Mouse (Mus musculus) layer of hippocampus, adult 18-20 months (tissue): ENCODE results near the gene Wnt1. TPM values are rescaled to one million over a fixed set of nuclear protein-coding genes. Genes with fewer than 3 reads are reported as not detected.
A peak's percentile ranks its signal among the peaks of the same experiment; 100 is the strongest.

Experiments used
- DNase-seq, 2 experiments: peaks; one replicate each; pipeline ENCODE4 v3.0.0; 2022; ENCODE audit warnings: low spot score in 2 of 2
- total RNA-seq, 2 experiments: library from RNA; stranded (reverse); gene quantifications; 2 replicates each; pipeline ENCODE4 v1.2.3; 2021

Gene Wnt1
- total RNA-seq, 2 experiments from 2014 or later: not detected

DNA sequence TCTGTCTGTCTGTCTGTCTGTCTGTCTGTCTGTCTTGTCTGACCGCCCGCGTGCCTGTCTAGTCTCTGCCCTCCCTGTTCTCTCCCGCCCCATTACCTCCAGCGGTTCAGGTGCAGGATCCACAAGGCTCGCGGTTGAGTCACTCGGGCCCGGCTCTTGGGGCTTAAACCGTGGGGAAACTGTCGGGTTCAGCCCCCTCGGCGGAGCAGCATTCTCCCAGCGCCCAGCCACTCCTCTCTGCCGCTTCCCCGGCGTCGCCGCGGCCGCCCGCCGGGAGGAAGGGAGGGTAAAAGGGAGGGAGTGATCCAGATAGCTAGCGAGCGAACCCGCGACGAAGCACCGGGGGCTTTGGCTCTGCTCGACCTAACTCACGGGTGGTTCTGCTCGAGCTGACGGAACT, 11.9 kb upstream of the Wnt1 start, which contains the start of gene Wnt10b:
Gene Wnt10b, minus strand, starts transcription at position 389 of the 400 bp plus-strand sequence.
- no peak for DNase-seq

DNA sequence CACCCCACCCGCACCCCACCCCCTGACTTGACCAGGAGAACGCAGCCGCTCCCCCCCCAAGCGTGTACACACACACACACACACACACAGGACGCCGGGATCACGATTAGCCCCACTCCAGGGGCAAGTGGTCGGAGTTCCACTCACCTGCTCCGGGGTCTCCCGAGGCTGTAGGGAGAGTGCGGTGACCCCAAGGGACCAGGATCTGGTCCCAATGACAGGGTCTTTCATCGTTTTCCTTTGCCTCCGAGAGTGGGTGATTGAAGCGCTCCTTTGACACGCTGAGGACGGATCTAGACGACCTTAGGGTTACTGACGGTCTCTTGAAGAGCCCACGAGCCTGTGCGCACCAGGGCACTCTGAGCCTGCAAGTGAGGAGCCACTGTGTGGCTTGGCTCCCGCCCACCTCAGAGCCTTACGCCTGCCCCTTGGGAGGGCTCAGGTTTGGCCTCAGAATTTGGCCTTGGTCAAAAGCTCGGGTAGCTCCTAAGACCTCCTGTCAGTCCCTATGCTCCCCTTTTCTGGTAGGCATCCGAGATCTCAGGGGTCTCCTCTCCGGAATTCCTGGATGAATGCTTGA, 11.4 kb upstream of the Wnt1 start:
- DNase-seq: no peak

DNA sequence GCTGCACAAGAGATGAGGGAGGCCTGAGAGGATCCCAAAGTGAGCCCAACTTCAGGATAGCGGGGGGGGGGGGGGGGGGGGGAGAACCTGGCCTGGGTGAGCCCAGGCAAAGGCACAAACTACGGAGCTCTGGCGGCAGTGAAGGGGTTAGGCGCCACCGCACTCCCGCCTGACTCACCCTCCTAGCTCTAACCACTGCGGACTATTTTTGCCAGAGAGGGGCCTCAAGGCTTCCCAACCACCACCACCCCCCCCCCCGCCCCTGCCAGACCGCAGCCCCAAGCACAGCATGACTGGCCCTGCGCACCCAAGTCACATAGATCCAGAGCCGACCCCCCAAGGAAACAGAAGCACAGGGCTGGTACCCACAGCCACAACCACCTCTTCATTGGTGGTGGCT, 10.9 kb upstream of the Wnt1 start:
- DNase-seq: no peak

DNA sequence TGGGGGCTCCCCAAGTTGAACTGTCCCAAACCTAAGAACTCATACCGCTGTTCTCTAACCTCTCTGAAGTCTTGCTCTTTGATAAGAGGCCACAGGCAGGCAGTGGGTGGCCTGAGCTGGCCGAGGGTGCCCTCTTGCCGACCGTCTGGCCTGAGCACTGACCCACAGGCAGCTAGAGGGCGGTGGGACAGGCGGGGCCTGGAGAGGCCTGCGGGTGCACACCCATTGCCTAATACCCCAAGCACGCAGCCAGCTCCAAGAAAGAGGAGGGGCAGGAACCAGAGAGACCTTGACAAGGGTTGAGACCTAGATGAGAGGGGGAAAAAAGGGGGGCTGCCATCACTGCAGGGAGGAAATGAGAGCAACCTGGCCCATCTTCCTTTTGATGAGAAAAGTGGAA, 9.6 kb upstream of the Wnt1 start:
- no peak for DNase-seq

DNA sequence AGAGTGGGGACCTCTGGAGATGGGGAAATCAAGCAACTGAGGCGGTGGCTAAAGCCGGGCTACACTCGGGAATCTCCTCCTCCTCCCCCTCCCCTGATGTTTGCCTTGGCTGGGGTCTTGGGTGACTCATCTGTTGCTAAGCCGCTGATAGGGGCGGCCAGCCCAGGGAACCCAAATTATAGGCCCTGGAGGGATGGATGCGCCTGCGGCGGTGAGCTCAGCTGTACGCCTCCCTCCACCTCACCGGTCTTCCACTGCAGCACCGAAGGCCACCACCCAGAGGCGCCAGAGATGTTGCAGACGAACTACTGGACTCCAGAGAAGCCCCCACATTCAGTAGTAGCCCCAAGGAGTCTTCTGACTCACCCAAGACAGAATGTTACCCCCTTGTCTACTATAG, 9.1 kb upstream of the Wnt1 start:
- DNase-seq: no peak

DNA sequence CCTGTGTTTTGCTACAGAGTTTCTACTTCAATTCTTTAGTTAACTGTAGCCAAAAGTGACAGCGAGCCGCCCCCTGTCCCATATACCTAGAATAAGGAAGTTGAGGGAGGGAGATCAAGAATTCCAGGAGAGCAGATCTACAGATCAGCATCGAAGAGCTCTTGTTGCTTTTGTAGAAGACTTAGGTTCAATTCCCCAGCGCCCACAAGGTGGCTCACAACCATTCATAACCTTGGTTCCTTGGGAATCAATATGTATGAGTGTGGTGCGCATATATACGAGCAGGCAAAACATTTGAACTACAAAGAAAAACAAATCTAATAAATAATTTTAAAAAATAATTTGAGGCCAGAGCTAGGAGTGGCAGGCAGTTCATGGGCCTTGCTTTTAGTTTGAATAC, 8.5 kb upstream of the Wnt1 start:
- no peak for DNase-seq

DNA sequence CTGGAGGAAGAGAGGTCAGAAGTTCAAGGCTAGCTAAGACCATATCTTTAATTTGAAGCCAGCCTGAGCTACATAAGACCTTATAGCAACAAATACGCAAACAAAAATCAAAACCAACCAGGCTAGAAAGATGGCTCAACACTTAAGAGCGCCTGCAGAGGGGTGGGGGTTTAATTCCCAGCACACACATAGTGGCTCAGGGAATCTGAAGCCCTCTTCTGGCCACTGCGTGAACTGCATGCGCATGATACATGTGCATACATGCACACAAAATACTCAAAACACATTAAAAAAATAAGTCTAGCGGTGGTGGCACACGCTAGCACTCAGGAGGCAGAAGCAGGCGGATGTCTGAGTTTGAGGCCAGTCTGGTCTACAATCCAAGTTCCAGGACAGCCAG, 3.9 kb upstream of the Wnt1 start:
- no peak for DNase-seq

DNA sequence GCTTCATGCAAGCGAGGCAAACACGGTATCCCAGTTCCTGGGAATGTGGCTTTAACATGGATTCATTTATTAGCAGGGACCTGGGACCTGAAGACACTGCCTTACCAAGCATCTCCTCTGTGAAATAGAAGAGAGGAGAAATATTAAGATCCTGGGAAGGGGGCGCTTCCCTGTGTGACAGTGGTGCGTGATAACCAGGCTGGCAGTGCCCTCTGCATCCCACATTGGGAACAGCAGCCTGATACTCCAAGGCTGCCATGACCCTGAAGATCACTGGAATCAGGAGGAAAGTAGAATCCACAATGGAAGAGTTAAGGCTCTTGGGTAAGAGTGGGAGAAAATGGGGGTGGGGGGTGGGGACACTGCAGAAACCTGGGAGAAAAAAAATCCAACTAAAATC, 1.7 kb upstream of the Wnt1 start:
- no peak for DNase-seq

DNA sequence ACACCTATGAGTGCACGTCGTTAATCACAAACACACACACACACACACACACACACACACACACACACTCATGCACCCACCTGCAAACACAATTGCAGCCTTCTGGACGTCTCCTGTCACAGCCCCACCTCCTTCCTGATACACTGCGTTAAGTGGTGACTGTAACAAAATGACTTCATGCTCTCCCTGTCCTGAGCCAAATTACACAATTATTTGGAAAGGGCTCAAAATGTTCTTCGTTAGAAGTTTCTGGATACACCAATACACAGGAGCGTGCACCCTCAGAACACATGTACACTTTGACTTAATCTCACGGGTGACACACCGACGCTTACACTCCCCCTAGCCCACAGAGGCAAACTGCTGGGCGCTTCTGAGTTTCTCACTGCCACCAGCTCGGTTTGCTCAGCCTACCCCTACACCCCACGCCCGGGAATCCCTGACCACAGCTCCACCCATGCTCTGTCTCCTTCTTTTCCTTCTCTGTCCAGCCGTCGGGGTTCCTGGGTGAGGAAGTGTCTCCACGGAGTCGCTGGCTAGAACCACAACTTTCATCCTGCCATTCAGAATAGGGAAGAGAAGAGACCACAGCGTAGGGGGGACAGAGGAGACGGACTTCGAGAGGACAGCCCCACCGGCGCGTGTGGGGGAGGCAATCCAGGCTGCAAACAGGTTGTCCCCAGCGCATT, 541 bp upstream of the Wnt1 start:
- no peak for DNase-seq

DNA sequence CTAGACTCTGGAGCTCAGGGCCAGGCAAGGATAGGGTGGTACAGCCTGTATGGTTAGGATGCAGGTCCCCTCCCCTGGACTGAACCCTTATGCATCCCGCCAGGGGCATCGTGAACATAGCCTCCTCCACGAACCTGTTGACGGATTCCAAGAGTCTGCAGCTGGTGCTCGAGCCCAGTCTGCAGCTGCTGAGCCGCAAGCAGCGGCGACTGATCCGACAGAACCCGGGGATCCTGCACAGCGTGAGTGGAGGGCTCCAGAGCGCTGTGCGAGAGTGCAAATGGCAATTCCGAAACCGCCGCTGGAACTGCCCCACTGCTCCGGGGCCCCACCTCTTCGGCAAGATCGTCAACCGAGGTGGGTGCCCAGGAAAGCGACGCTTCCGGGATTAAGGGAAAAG, 1.1 kb downstream of the Wnt1 start:
- DNase-seq: no peak

DNA sequence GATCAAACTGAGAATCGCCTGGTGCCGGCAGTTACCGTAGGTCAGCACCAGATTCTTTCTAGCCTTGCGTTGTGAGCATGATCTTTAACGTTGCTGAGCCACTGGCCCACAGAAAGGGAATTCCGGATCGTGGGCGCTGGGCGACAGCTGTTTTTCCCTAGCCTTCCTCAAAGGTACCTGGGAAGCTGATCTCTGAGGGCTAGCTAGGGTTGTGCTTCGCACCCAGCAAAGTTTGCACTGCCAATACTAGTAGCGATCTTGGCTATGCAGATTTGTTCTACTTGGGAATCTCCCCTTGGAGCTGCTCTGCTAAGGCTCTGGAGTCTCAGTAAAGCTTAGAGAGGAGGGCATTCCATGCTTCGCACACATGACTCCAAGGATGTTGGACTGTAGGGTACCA, 1.6 kb downstream of the Wnt1 start:
- no peak for DNase-seq

DNA sequence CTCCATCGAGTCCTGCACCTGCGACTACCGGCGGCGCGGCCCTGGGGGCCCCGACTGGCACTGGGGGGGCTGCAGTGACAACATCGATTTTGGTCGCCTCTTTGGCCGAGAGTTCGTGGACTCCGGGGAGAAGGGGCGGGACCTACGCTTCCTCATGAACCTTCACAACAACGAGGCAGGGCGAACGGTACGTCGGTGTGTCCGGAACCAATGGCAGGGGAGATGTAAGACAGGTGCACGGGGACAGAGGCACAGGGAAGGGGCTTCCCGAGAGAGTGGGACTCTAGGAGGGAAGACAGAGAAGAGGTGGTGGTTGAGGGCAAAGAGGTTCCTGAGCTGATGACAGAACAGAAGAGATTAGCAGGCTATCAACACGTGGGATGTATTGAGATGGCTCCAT, 2.1 kb downstream of the Wnt1 start:
- no peak for DNase-seq

DNA sequence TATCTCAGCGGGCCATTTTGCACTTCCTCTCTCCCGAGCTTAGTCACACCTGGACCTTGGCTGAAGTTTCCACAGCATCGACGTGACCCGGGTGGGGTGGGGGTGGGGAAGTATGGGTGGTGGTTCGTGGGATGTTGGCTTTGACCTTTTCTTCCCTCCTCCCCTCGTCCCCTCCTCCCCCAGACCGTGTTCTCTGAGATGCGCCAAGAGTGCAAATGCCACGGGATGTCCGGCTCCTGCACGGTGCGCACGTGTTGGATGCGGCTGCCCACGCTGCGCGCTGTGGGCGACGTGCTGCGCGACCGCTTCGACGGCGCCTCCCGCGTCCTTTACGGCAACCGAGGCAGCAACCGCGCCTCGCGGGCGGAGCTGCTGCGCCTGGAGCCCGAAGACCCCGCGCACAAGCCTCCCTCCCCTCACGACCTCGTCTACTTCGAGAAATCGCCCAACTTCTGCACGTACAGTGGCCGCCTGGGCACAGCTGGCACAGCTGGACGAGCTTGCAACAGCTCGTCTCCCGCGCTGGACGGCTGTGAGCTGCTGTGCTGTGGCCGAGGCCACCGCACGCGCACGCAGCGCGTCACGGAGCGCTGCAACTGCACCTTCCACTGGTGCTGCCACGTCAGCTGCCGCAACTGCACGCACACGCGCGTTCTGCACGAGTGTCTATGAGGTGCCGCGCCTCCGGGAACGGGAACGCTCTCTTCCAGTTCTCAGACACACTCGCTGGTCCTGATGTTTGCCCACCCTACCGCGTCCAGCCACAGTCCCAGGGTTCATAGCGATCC, 2.8 kb downstream of the Wnt1 start:
- peak in 1 of 2 experiments; percentile 36 for DNase-seq

DNA sequence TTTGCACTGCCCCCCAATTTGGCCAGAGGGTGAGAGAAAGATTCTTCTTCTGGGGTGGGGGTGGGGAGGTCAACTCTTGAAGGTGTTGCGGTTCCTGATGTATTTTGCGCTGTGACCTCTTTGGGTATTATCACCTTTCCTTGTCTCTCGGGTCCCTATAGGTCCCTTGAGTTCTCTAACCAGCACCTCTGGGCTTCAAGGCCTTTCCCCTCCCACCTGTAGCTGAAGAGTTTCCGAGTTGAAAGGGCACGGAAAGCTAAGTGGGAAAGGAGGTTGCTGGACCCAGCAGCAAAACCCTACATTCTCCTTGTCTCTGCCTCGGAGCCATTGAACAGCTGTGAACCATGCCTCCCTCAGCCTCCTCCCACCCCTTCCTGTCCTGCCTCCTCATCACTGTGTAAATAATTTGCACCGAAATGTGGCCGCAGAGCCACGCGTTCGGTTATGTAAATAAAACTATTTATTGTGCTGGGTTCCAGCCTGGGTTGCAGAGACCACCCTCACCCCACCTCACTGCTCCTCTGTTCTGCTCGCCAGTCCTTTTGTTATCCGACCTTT, 3.6 kb downstream of the Wnt1 start:
- DNase-seq: no peak

DNA sequence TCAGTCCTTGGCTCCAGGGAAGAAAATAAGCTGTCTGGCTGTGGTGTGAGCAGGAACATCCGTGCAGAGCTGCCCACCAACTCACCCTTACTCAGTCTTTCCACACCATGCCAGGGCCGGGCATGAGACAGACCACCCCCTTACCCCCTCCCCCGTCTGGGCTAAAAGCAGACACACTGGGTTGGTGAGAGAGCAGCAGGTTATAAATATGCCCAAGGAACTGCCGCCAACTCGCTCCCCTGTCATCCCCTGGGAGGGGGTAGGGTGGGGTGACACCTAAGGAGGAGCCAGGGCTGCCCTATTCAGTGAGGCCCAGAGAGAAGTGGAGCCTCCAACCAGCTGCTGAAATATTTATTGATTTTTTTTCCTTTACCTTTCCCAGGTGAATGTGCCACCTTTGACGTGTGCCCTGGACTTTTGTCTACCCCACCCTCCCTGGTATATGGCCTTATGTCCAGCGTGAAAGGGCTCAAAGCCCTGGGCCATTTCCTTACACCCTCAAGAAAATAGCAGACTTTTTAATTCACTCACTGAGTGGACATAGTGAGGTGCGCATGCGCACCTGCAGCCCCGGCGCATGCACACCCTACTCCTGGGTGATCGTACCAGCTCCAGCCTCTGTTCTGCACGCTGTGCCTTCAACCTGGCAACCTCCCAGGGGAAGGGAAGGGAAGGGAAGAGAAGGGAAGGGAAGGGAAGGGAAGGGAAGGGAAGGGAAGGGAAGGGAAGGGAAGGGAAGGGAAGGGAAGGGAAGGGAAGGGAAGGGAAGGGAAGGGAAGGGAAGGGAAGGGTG, 7.3 kb downstream of the Wnt1 start:
- DNase-seq: no peak

DNA sequence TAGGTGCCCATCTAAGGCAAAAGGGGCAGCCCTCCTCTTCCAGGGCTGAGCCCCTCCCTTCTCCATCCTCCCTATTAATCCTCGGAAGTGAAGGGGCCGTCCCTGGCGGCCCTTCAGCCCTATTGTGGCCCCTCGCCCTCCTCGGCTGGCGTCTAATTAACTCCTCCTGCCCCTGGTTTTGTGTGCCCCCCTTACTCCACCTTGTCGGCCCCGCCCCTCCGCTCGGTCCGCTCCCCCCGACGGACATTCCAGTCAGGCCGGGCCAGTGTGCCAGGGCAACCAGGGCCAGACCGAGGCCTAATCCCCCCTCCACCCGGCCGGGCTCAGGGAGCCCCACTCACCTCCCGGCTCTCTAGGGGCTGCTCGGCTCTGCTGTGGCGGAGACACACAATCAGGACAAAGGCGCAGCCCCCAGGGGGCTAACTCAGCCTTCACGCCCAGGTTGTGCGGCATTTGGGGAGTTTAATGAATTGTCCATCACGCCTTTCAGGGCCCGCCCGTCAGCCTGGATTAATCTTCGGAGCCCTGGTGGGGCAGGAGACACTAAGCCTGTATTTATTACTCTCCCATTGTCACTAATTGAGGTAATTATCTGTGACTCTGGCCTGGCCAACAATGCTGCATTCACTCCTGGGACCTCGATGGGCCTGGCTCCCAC, 8.3 kb downstream of the Wnt1 start:
- DNase-seq: no peak

DNA sequence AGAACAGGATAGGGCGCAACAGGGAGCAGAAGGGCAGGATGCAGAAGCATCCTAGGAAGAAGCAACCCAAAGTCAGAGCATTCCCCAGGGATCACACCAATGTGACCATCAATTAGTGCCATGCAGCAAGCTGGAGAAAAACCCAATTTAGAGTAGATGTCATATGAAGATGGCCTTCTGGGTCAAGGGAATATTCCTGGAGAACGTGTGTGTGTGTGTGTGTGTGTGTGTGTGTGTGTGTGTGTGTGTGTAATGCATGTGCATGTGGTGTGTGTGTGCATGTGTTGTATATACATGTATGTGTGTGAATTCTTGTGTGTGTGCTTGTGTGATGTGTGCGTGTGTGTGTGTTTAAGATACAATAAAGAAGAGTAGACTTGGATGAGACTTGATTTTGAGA, 9.2 kb downstream of the Wnt1 start:
- no peak for DNase-seq

DNA sequence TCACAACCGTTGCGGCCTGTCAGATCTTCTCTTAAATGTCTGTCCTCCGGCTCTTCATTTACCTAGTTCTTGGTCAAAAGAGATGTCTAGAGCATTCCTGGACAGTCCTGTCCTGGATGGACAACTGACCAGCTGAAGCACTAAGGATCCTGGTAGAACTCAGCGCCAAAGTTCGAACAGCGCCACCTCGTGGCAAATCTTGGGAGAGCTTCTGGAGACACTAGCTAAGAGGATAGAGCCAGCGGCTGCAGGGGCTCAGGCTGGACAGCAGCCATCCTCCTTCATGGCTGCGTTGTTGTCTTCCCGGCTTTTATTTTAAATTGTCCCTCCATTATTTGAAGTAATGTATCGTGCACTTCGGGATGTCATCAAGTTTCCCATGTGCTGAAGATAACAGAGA, 9.7 kb downstream of the Wnt1 start:
- DNase-seq: peak; percentile 58 to 78

DNA sequence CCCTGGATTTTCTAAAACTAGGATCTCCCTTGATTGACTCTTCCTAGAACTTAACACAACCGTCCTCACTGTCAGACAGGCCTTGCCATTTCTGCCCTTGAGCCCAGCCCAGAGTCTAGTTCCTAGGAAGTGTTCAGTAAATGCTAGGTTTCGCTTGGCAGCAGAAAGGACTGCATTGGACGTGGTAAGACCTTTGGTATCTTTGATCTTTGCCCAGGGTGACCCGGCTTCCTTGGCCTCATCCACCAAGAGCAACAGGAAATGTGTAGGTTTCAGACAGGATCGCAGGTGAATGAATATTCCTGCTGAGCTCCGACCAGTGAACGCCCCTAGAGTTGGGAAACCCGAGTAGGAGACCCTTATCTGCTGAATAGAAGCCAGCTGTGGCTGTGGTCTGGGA, 13.3 kb downstream of the Wnt1 start:
- DNase-seq: no peak

DNA sequence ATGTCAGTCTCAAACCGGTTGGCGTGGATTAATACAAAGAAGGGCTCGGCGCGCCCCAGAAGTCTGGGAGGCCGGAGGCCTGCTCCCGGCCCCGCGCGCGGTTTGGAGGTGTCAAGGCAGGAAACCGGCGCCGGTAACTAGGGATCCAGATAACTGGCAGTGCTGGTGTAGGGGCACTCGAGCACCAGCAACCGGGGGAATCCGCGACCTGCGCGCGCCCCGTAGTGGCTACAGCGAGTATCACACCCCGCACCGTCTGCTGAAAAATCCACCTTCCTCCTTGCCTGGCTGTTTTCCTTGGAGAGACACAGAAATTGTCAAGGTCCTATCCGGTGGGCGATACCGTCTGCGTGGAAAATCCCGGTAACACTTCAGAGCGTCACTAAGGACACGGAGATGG, 14.4 kb downstream of the Wnt1 start:
- peak; percentile 88 to 95 for DNase-seq
